Comparison of ENCODE assay signal across 8 mouse cellular contexts in genomic region chr13:99592596-99593242, GRCm38 (mm10).
DNase-seq lines count a peak whose midpoint lies in the region; ATAC-seq and TF ChIP-seq lines count a peak whose summit lies in the region.

No protein-coding gene starts in this region.

- TF ChIP-seq POLR2A in heart, adult 2 months (IDR thresholded peaks at IDR 0.05; ENCODE audit: insufficient read depth, low read depth, low read length): no peak

- no peak for TF ChIP-seq CTCF in heart, adult 2 months (IDR thresholded peaks at IDR 0.05)

- intact Hi-C loops in heart, adult 2 months (cut with DNase I): no loop called here

- H3K4me2 ChIP-seq in heart, embryonic 11.5 days: peak overlapping the region; percentile 45

- no peak overlapping the region for H3K4me3 ChIP-seq in heart, embryonic 11.5 days (ENCODE audit: low read depth, low read length)
- H3K4me3 ChIP-seq in heart, adult 2 months: no peak overlapping the region

- no peak for DNase-seq in heart, adult 2 months
- DNase-seq in urinary bladder, postnatal 25 days (ENCODE audit: low spot score): peak; percentile 10
- DNase-seq in urinary bladder, postnatal 10 days (ENCODE audit: low spot score): no peak
- DNase-seq in fibroblast of lung, adult 2 months (ENCODE audit: low read depth): peak; percentile 73
- peak; percentile 74 for DNase-seq in layer of hippocampus, adult 9-11 months
- peak; percentile 16 to 42 for DNase-seq in right cerebral cortex, postnatal 36 days (ENCODE audit: low spot score in 2 of 2)

- no peak overlapping the region for H3K27ac ChIP-seq in heart, embryonic 11.5 days (ENCODE audit: low read depth, low read length)
- H3K27ac ChIP-seq in heart, adult 2 months: no peak overlapping the region

- H3K9ac ChIP-seq in heart, embryonic 11.5 days (ENCODE audit: low read depth, low read length): no peak overlapping the region
- no peak overlapping the region for H3K9ac ChIP-seq in heart, adult 2 months (ENCODE audit: low read depth, low read length)

- peaks cover 3% of the 10 kb centered on the region for H3K4me1 ChIP-seq in heart, embryonic 11.5 days (ENCODE audit: control insufficient read depth, insufficient read depth, low read length)
- no peaks in the 10 kb centered on the region for H3K4me1 ChIP-seq in heart, adult 2 months (ENCODE audit: control insufficient read depth, insufficient read depth, low read length)

- TF ChIP-seq EP300 in heart, adult 2 months (IDR thresholded peaks at IDR 0.05; ENCODE audit: insufficient read depth, low read depth, low read length): no peak

- no peaks in the 10 kb centered on the region for H3K79me2 ChIP-seq in heart, adult 2 months (replicated peaks; ENCODE audit: control insufficient read depth, insufficient read depth, low read length)

- no peak for ATAC-seq in heart, embryonic 11.5 days (replicated peaks; ENCODE audit: insufficient number of reproducible peaks, low FRiP score, low TSS enrichment)
- no peak for ATAC-seq in erythroblast, adult 5-6 weeks (replicated peaks; ENCODE audit: low FRiP score, poor library complexity, severe bottlenecking)

- 10% methylated on average over 15 of the region's 15 CpGs for WGBS in heart, embryonic 11.5 days (ENCODE audit: insufficient replicate concordance)
- 27% methylated on average over 15 of the region's 15 CpGs for WGBS in heart, adult 2 months

- H3K9me3 ChIP-seq in heart, embryonic 11.5 days (replicated peaks; ENCODE audit: control insufficient read depth, low read length): no peaks in the 10 kb centered on the region

- no peaks in the 10 kb centered on the region for H3K36me3 ChIP-seq in heart, embryonic 11.5 days (ENCODE audit: control insufficient read depth, insufficient read depth, low read length)
- H3K36me3 ChIP-seq in heart, adult 2 months (ENCODE audit: control insufficient read depth, insufficient read depth, low read length): no peaks in the 10 kb centered on the region

- no peaks in the 10 kb centered on the region for H3K27me3 ChIP-seq in heart, embryonic 11.5 days (ENCODE audit: control insufficient read depth, insufficient read depth, low read length)
- no peaks in the 10 kb centered on the region for H3K27me3 ChIP-seq in heart, adult 2 months (ENCODE audit: control insufficient read depth, insufficient read depth, low read length)

Comparison
In these comparisons a context has a peak if more than half of its experiments do, and no peak if none do; other contexts are left out.
1. DNase-seq: peak in urinary bladder, postnatal 25 days (single experiment), fibroblast of lung, adult 2 months (single experiment), layer of hippocampus, adult 9-11 months (single experiment) and right cerebral cortex, postnatal 36 days (2 of 2); none in heart, adult 2 months (0 of 2) and urinary bladder, postnatal 10 days (single experiment).